Mouse (Mus musculus) testis, adult 2 months (tissue): ENCODE measurements around the gene Ildr2.

ENCODE experiments used
- CTCF ChIP-seq: fragments of 200-500 bp; IDR thresholded peaks from 2 replicates; pipeline ENCODE4 v1.5.1; 2012; ENCODE audit warnings: low read depth, mild to moderate bottlenecking, inconsistent platforms, low read length, moderate library complexity; ENCODE audit not compliant: control insufficient read depth, insufficient read depth, insufficient replicate concordance
- POLR2A ChIP-seq: fragments of 200-500 bp; IDR thresholded peaks from 2 replicates; pipeline ENCODE4 v1.6.1; 2012; ENCODE audit warnings: low read depth, mild to moderate bottlenecking, inconsistent platforms, low read length, moderate library complexity; ENCODE audit not compliant: control insufficient read depth

- TF ChIP-seq POLR2A (no peak), CTCF (no peak)
Measured at GRCm38 (mm10) chr1:166283451-166283850, 29.5 kb downstream of the Ildr2 start.
